Mouse (Mus musculus) left cerebral cortex, postnatal 36 days (tissue): ENCODE data around the gene Kptn. TPM values are rescaled to one million over a fixed set of nuclear protein-coding genes. Genes with fewer than 3 reads are reported as not detected.

Experiments used
- DNase-seq, 2 experiments: peaks; one replicate each; pipeline ENCODE4 v3.0.0; 2021 to 2022; ENCODE audit warnings: low spot score in 2 of 2, mixed read lengths in 1 of 2
- intact Hi-C: fragments of 180-260 bp; cut with DNase I; formaldehyde crosslinking; loops from one replicate; pipeline ENCODE4 v1.15.1; 2025
- total RNA-seq, 2 experiments: library from RNA; stranded (reverse); gene quantifications; 2 replicates each; pipeline ENCODE4 v1.2.3; 2021

The Kptn gene
- 10 to 100 TPM; 40.9 to 44.9 TPM for total RNA-seq

DNA sequence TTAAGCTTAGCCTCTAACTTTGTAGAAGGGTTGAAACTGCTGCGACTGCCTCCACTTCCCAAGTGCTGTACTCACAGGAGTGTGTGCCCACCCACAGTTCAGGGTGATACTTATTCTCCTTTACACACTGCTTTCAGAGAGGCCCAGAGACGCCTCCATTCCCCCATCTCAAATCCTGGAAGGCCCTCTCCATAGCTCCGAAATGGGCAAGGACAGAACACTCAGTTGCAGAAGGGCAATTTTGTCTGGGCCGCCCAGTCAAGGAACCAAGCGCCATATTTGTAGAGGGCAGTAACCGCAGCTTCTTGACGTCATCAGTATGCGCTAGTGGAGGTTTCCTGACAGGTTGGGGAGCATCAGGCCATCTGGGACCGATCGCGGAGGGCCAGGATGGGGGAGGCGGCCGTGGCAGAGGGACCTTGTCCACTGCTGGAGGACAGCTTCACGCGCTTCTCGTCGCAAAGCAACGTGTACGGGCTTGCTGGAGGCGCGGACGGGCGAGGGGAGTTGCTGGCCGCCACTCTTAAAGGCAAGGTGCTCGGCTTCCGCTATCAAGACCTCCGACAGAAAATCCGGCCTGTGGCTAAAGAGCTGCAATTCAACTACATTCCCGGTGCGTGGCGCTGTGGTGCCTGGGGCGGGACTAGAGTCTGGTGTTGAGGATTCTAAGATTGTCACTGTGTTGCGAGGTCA lies at the start of gene Kptn:
Gene Kptn (plus strand): TSS at position 327 of the 693 bp plus-strand sequence.
- intact Hi-C loops: loop anchor here (2.0 to 5.0 kb wide), 2 partner anchors 21 to 38 kb away; partner anchors contain the start of gene Napa
- peak; percentile 93 to 95 for DNase-seq

DNA sequence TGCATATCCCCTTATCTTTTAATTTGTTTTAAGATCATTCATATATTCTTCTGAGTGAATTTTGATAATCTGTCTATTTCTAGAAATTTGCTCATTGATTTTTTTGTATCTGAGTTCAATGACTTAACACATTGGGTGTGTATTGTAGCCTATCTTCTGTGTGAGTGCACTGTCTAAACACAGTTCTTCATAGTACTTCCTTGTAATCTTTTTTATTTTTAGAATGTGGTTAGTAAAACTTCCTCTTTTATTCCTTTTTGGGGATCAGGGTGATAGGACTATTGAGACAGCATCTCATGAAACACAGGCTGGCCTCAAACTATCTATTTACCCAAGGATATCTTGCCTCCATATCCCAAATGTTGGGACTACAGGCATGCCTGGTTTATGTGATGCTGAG lies 48.8 kb upstream of the Kptn start:
- intact Hi-C loops: no loop called here

GRCm38 (mm10) chr7:16071906-16072305 lies 47.8 kb upstream of the Kptn start:
- intact Hi-C loops: no loop called here
- no peak for DNase-seq

More for the DNA sequence above, 48.8 kb upstream of the Kptn start:
- no peak for DNase-seq

- DNase-seq: no peak
- intact Hi-C loops: no loop called here
These were observed 39.7 kb upstream of the Kptn start for GRCm38 (mm10) chr7:16079947-16080346.

GRCm38 (mm10) chr7:16080581-16080980 lies 39.1 kb upstream of the Kptn start:
- intact Hi-C loops: no loop called here
- DNase-seq: no peak

DNA sequence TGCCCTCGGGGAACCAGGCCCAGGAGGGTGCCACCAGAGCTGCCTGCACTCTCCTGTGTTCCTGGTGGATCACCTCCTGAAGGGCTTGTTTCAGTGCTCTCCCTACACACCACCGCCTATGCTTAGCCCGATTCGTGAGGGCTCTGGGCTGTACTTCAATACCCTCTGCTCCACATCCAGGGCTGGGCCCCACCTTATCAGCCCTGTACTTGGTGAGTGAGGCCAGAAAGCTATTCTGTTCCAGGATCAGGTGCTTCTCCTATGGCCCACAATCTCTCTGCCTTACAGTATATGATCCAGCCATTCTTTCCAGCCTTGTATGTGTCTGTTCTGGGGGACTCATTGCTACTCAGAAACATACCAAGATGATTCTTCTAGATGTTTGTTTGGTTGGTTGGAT lies 36.3 kb upstream of the Kptn start:
- DNase-seq: no peak
- intact Hi-C loops: no loop called here

DNA sequence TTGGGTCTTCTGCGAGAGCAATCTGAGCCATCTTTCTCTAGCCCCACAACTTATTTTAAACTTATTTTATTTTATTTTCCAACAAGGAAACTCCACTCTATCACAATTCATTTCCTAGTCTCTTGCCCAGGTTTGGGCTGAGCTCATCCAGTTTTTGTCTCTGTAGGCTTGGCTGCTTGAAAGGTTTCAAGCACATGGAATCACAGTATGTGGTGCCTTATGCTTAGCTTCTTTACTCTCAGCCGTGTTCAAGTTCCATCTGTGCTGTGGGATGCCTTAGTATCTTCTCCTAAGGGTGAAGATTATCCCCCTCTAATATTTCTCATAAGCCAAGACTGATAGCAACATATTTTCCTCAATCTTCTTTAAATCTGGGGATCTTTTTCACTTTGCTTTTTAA lies 32.1 kb upstream of the Kptn start:
- no peak for DNase-seq
- intact Hi-C loops: no loop called here

- no peak for DNase-seq
- intact Hi-C loops: no loop called here
These were observed 25.1 kb upstream of the Kptn start for GRCm38 (mm10) chr7:16094592-16094991.

- intact Hi-C loops: loop anchor here (2.0 to 5.0 kb wide), 3 partner anchors 20 to 46 kb away; partner anchors contain the start of gene Kptn
- DNase-seq: peak; percentile 98 to 99
These were observed 21.4 kb upstream of the Kptn start, which contains the start of gene Napa for GRCm38 (mm10) chr7:16098021-16099017. Gene Napa (plus strand): TSS chr7:16098458.

DNA sequence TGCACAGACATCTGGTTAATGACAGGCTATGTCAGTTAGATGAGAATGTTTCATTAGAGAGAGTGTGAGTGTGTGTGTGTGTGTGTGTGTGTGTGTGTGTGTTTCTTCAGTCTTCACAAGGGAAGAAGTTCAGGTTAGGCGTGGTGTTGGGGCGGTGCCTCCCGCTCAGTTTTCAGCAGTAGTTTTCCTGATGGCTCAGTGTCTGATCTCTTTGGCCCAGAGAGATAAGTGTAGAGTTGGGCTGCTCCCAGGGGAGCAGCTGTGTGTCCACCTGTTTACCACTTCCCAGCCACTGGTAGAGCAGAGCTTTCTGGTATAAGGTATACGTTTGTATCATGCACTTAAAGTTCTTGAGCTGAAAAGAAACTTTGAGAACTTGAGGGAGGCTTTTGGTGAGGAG lies 19.8 kb upstream of the Kptn start:
- intact Hi-C loops: loop anchor here (2.0 to 5.0 kb wide), 4 partner anchors 19 to 48 kb away; partner anchors contain the start of gene Kptn
- no peak for DNase-seq

GRCm38 (mm10) chr7:16101081-16101480 lies 18.6 kb upstream of the Kptn start:
- no peak for DNase-seq
- intact Hi-C loops: loop anchor here (5.0 kb wide), 1 partner anchor 46 kb away; no protein-coding TSS in a partner anchor

DNA sequence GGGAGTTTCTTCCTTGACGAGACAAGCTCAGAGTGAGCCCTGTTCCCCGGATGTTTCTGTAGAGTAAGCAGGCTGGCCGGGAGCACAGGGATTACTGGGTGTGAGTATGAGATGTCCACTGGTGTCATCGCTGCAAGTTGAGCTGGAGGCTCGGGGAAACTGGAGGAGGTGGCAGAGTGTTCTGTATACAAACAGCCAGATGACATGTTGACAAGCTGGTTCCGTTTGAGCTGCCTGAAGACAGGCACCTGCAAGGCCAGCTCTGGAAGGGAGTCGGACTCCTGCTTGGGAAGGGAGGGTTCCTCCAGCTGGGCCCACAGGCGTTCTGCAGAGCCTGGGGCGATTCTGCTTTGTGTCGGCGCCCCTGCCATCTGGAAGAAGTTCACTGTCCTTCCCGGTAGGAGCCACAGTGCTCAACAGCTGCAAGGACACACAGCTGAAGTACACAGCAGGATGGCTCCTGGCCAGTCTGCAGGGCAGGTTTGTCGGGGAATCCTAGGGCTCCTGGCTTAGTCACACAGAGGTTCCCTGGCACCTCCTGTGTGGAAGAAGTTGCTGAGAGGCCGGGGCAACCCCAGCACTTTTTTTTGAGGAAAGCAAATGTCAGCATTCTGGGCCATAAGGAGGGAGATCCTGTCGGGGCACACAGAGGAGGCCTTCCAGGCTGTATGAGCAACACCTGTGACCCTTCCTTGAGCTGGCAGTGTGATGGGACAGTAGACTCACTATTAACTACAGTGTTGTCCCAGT lies 17.8 kb upstream of the Kptn start:
- intact Hi-C loops: loop anchor here (5.0 kb wide), 1 partner anchor 45 kb away; no protein-coding TSS in a partner anchor
- DNase-seq: no peak

DNA sequence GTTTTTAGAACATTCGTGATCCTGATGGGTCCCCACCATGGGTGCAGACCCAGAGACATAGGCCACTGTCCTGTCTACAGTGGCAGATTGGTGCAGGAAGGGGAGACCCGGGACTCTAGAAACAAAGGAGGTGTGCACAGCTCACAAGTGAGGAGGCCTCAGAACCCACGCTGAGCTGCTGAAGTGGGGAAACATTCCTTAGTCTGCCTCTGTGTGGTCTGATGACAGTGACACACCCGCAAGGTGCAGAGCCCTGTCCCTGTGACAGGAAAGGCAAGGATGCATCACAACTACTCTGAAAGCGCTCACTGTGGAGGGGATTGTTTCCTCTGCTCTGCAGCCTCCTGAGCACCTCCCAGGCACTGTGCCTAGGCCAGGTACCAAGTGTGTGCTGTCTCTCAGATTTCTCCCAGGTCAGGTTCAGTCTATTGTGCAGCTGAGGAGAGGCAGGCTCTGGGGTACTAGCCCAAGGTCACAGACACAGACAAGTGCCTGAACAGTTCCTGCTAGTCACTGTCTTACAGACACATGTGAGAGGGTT lies 16.9 kb upstream of the Kptn start:
- intact Hi-C loops: loop anchor here (5.0 kb wide), 1 partner anchor 45 kb away; no protein-coding TSS in a partner anchor
- DNase-seq: no peak

DNA sequence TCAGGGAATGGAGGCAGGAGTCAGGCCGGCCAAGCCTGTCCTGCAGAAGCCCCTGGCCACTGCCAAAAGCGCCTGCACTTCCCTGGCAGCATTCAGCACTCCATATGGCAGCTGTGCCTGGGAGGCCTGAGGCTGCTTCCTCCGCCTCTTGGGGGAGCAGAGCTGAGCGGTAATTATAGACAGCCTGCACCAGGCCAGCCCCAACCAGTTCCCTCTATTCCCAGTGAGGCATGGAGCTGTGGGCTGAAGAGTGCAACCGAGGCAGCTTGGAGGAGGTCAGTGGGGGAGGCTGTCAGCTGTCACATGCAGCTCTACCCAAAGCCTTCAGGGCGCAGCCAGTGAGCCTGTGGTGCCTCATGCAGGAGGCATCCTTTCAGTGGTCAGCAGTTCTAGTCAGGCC lies 15.9 kb upstream of the Kptn start:
- DNase-seq: peak; percentile 83 to 88
- intact Hi-C loops: loop anchor here (5.0 kb wide), 1 partner anchor 44 kb away; no protein-coding TSS in a partner anchor

DNA sequence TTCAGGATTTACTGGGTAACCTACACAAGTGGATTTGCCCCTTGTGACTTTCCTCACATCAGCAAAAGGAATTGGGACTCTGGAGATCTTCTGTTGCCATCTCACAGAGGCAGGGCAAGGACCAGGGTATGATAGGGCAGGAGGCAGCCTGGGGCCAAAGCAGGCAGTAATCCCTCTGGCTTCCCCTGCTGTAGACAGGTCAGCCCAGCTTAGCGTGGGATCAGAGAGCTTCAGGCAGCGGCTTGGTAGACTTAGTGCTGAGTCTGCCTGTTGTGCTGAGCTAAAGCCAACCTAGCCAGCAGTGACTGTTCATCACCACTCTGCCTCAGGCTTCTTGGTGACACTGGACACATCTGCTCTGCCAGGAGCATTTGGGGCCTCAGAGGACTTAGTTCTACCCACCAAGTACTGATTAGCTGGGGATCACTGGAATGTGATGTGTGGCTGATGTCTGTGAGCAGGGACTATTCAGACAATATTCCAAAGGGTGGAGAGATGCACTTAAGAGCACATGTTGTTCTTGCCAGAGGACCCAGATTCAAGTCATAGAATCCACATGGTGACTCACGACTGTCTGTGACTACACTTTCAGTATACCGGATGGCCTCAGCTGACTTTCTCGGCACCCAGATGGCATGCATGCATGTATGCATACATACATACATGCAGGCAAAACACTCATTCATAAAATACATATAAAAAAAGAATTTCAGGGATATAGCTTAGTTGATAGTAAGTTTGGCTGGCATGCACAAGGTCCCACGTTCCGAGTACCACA lies 14.9 kb upstream of the Kptn start:
- intact Hi-C loops: loop anchor here (5.0 kb wide), 1 partner anchor 43 kb away; no protein-coding TSS in a partner anchor
- no peak for DNase-seq

DNA sequence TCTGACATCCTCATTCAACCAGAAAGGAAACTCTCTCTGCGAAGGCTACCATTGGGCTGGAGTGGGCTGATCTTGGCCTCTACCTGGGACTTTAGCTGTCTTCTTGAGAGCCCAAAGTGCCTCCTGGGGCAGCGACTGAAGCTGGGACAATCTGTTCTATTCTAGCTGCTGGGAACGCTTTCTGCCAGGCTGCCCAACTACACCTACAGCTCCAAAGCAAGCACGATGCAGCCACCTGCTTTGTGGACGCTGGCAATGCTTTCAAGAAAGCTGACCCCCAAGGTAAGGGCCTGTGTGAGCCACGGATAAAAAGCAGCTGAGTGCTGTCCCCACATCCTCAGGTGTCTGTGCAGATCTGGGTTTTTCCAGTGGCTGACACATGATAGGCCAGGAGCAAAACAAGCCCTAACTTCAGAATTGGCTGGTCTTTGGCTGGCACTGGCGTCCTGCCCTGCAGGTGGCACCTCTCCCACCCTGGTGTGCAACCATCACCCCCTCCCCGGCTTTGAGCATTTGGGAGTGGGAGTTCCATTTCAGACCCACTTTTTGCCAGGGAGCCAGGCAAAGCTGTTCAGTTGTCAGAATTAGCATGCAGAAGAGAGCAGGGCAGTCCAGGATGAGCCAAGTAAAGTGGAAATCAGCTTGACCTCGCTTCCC lies 10.7 kb upstream of the Kptn start:
- DNase-seq: no peak
- intact Hi-C loops: no loop called here

GRCm38 (mm10) chr7:16110158-16110557 lies 9.5 kb upstream of the Kptn start:
- intact Hi-C loops: no loop called here
- DNase-seq: no peak
